Mouse (Mus musculus) embryo, embryonic 9.5 days (tissue): ENCODE results near the gene Crygd.

Source experiments
- DNase-seq: peaks from one replicate; pipeline ENCODE4 v3.0.0-alpha.2; 2017; ENCODE audit errors: extremely low spot score

The Crygd gene

DNA sequence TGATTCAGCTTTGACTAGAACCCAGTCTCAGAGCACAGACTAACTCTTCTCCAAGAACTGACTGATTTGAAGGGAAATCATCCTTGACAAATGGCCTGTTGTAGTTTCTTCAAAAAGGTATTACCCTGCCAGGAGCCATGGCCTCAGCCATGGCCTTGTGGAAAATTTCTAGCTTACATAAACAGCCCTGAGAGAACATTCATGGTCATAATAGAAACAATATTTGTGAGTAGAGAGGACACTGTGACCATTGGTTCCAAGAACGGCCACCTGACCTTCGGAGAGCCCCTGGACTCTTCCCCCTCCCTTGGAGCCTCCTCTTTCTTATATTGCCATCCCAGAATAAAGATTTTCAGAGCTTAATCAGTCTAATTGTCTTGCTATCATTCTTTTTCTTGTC is 19.8 kb downstream of the Crygd start:
- DNase-seq, result no peak

DNA sequence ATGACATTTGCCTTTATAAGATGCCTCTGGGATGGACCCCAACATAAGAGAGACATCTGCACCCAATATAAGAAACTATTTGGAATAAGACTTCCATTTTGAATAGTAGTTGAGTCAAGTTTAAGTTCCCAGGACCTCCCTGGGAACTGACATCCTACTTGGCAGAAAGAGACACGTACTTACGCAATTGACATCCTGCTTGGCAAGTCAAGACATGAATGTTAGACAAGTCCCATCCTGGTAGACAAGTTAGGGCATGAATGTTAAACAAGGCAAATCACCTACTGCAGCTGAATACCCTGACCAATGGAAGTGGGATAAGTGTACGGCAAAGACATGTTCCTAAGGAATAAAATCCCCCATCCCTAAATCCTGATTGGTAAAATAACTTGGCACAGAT is 21.4 kb downstream of the Crygd start:
- no peak for DNase-seq

- no peak for DNase-seq
Measured at GRCm38 (mm10) chr1:65040806-65041205, 22.4 kb downstream of the Crygd start.

DNA sequence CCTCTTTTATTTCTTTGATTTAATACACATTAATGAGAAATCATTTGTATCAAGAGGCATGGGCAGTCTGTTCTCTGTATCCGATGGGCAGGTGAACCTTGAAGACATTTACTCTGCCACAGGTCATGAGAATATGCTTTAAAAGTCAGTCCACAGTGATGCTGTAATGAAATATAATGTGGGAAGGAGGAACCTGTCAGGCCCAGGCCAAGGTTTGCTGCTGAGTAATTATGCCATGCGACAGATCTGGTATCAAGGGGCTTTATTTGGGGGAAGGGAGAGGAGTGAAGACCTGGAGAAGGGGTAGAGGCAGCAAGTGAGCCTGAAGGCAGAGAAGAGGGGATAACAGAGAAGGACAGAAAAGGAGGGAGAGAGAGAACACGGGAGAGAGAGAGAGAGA is 23.6 kb downstream of the Crygd start:
- DNase-seq, result no peak

- no peak for DNase-seq
Measured at GRCm38 (mm10) chr1:65037542-65037941, 25.7 kb downstream of the Crygd start.

DNA sequence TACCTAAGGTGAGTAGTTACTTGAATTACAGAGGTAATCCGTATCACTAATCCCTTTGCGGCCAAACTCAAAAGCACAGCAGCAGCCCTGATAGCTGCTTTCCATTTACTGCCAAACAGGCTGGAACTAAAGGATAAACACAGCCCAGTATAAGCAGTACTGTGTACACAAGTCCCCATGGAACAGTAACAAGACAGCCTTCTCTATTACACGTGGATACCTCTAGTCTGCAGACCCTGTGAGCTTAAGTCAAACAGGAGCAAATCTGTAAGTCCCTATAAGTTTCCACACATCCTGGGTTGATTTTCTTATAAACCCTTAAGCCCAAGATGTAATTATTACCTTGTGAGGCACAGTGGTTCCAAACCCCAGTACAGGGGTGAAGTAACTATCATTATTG is 27.7 kb downstream of the Crygd start:
- DNase-seq, result no peak

DNA sequence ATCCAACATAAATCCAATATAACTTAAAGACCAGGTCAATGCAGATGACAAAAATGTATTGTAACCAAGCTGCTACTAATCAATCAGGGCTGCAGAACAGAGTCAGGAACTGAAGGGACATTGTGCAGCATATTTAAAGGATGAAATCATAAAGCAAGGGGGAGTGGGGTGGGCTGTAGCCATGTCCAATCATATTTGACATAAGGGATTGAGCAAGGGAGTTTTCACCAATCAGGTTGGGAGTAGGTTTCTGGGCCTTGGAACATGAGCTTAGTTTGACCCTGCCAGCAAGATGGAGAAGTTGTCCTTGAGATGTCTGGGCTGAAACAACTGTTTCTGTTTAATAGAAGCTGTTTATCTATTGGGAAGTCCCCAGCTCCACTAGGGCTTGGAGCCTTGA is 30.6 kb downstream of the Crygd start, which contains the start of gene Akr1cl:
Akr1cl (minus strand) TSS at position 119 of the 400 bp plus-strand sequence.
- no peak for DNase-seq

DNA sequence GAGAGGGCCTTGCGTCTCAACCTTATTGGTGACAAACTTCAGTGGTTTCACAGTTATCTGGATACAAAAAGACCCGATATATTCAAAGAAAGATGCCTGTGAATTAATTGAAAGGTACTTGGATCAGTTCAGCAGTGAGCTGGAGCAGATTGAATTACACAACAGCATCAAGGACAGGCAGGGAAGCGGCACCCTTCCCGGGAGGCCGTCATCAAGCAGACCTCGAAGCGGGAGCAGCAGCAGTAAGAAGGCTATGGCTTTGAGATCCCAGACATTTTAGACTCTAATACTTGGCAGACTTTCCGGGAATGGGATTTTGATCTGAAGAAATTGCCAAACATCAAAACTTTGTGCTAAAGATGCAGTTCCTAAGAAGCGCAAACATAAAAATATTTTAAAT is 35.0 kb downstream of the Crygd start:
- no peak for DNase-seq

DNA sequence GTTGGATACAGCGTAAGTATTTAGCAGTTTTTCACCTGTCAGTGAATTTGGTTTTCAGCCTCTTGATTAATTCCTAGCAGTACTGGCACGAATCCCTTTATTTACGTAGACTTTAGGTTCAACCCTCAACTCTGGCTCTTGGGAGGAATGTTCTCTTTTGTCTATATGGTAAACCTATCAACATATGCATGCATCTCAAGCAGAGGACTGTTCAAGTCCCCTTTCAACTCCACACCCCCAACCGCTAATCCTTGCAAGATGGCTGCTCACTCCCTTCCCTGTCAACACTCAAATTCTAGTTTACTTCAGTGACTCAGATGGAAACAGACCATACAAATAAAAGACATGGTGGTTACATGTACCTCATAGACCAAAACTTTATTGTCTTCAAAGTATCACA is 50.5 kb downstream of the Crygd start:
- no peak for DNase-seq
